Mouse (Mus musculus): Measurements from ENCODE around the gene Chst13. TPM values are rescaled to one million over a fixed set of nuclear protein-coding genes. Genes with fewer than 3 reads are reported as not detected.
A peak's percentile ranks its signal among the peaks of the same experiment; 100 is the strongest.

Gene Chst13
- total RNA-seq, 2 experiments from 2014 or later = not detected

GRCm38 (mm10) chr6:90320429-90320828 is 4.6 kb downstream of the Chst13 start:
- no peak for DNase-seq (ENCODE audit: low spot score in 2 of 2)

- no peak for DNase-seq (ENCODE audit: low spot score in 2 of 2)
Observed at GRCm38 (mm10) chr6:90319475-90320191, 5.4 kb downstream of the Chst13 start.

- no peak for DNase-seq (ENCODE audit: low spot score in 2 of 2)
Observed at GRCm38 (mm10) chr6:90319019-90319418, 6.0 kb downstream of the Chst13 start.

- DNase-seq (ENCODE audit: low spot score in 2 of 2) = no peak
Observed at GRCm38 (mm10) chr6:90317510-90318258, 7.3 kb downstream of the Chst13 start.

GRCm38 (mm10) chr6:90315961-90316360 is 9.0 kb downstream of the Chst13 start:
- DNase-seq (ENCODE audit: low spot score in 2 of 2) = peak; percentile 36 to 55

GRCm38 (mm10) chr6:90308839-90309778 is 15.9 kb downstream of the Chst13 start:
- DNase-seq (ENCODE audit: low spot score in 2 of 2) = no peak

GRCm38 (mm10) chr6:90306315-90306975 is 18.5 kb downstream of the Chst13 start:
- no peak for DNase-seq (ENCODE audit: low spot score in 2 of 2)

- no peak for DNase-seq (ENCODE audit: low spot score in 2 of 2)
Observed at GRCm38 (mm10) chr6:90300919-90301318, 24.1 kb downstream of the Chst13 start, which contains the start of gene BC048671. TSS of gene BC048671 (plus strand) at chr6:90301219.

GRCm38 (mm10) chr6:90288265-90288664 is 36.7 kb downstream of the Chst13 start:
- peak; percentile 21 to 28 for DNase-seq (ENCODE audit: low spot score in 2 of 2)

Other genes with a start within 250 kb of the Chst13 start
- gene Vmn1r49, start 246.7 kb downstream of the Chst13 start, total RNA-seq (2021) = not detected
- gene Vmn1r50, start 223.8 kb downstream of the Chst13 start, total RNA-seq (2021) = not detected
- not detected for gene Vmn1r51, start 202.6 kb downstream of the Chst13 start, total RNA-seq (2021)
- not detected for gene Vmn1r52, start 150.4 kb downstream of the Chst13 start, total RNA-seq (2021)
- gene V1ra8, start 122.4 kb downstream of the Chst13 start, total RNA-seq (2021) = not detected
- gene Vmn1r53, start 100.7 kb downstream of the Chst13 start, total RNA-seq (2021) = not detected
- not detected for gene Vmn1r54, start 78.9 kb downstream of the Chst13 start, total RNA-seq (2021)
- gene BC048671, start 24.0 kb downstream of the Chst13 start, total RNA-seq (2021) = not detected
- gene Uroc1, start 8.1 kb upstream of the Chst13 start, total RNA-seq (2021) = not detected
- gene Zxdc, start 44.3 kb upstream of the Chst13 start, total RNA-seq (2021) = 10 to 100 TPM; 30.9 to 31.9 TPM
- 1 to 10 TPM; 4.9 to 5.3 TPM for gene Cfap100, start 103.6 kb upstream of the Chst13 start, total RNA-seq (2021)
- 10 to 100 TPM; 23.9 to 24.8 TPM for gene Klf15, start 137.4 kb upstream of the Chst13 start, total RNA-seq (2021)
- 10 to 100 TPM; 46.6 to 54.5 TPM for gene Aldh1l1, start 161.2 kb upstream of the Chst13 start, total RNA-seq (2021)